Mouse (Mus musculus) macrophage (primary cell): ENCODE results near the gene Styxl1. TPM values are rescaled to one million over a fixed set of nuclear protein-coding genes. Genes with fewer than 3 reads are reported as not detected.
A peak's percentile ranks its signal among the peaks of the same experiment; 100 is the strongest.

Experiments
- H3K27ac ChIP-seq: fragments of 350-480 bp; formaldehyde crosslinking; 2 replicates; pipeline ENCODE4 v1.9.0; 2021
- H3K36me3 ChIP-seq: fragments of 350-480 bp; formaldehyde crosslinking; 2 replicates; pipeline ENCODE4 v1.9.0; 2021; ENCODE audit errors: inconsistent target
- H3K4me3 ChIP-seq: fragments of 350-480 bp; formaldehyde crosslinking; 2 replicates; pipeline ENCODE4 v1.9.0; 2021; ENCODE audit errors: inconsistent target
- H3K79me2 ChIP-seq: fragments of 350-480 bp; formaldehyde crosslinking; 2 replicates; pipeline ENCODE4 v1.9.0; 2021; ENCODE audit errors: inconsistent target
- WGBS: methylation state at CpG from one replicate; pipeline ENCODE4 v1.1.7; 2026; ENCODE audit warnings: inconsistent platforms; ENCODE audit not compliant: missing documents; 5-methylcytosine and 5-hydroxymethylcytosine counted together
- polyA plus RNA-seq: library from polyadenylated mRNA; stranded (reverse); fragments of 250-400 nt; gene quantifications from 3 replicates; pipeline ENCODE4 v1.2.4, GENCODE M21; 2018; ENCODE audit warnings: inconsistent platforms

Styxl1 gene
- polyA plus RNA-seq, 1 experiment from 2014 or later = not detected

DNA sequence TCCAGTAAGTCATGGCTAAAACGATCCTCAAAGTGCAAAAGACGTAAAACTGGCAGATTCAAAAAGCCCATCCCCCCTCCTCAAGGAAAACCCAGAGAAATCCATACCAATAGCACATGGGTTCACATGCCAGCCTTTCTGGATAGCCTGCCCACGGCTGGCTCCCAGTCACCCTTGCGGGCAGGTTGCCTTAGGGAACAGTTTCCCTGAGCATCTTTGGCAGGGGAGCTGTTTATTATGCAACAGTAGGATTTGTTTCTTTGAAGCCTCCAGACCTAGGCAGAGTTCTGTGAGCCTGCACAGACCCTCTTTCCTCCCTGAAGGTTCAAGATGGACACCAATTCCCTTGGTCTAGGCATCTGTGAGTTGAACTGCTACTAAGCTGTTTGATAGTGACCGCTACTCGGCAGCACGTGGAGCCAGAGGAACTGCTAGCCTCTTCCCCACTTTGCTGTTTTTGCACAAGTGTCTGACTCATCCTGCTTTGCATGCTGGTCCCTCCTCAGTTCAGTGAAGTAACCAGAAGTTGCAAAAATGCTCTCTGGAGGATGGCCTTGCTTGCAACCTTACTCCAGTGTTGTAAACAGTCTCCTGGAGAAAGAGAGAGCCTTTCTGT is 67.5 kb downstream of the Styxl1 start:
- Histone ChIP-seq H3K27ac (peak overlapping the region; percentile 97), H3K79me2 (peaks cover 87% of the 10 kb centered on the region), H3K4me3 (no peak overlapping the region), H3K36me3 (peaks cover 14% of the 10 kb centered on the region; the same call in 1 of the 2 replicates)
- WGBS = 36% methylated on average over 7 of the region's 7 CpGs

GRCm38 (mm10) chr5:135709716-135710115 is 68.5 kb downstream of the Styxl1 start:
- Histone ChIP-seq H3K4me3 (no peak overlapping the region), H3K27ac (peak overlapping the region; percentile 97), H3K36me3 (peaks cover 10% of the 10 kb centered on the region; the same call in 1 of the 2 replicates), H3K79me2 (peaks cover 87% of the 10 kb centered on the region)
- WGBS = 85% methylated on average over 5 of the region's 5 CpGs

DNA sequence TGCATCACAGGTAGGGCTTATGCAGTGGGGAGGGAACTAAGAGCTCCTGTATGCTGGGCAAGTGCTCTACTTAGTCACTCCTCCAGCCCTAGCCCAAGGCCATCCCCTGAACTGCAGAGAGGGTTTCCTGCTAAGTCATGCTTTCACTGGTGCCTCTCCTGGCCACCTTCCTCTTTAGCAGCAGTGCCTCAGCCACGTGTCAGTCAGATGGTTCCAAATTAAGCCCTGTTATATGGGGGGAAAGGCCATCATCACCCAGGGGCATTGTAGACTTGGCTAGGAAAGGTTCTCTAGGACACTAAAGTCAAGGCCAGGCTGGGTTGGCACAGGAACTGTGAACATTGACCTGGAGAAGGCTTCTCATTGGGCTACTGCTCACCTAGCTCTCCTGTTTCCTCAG is 70.3 kb downstream of the Styxl1 start:
- 0% methylated on average over 1 of the region's 1 CpGs for WGBS
- no peak overlapping the region for H3K4me3 ChIP-seq
- peaks cover 10% of the 10 kb centered on the region; the same call in 1 of the 2 replicates for H3K36me3 ChIP-seq
- peaks cover 88% of the 10 kb centered on the region for H3K79me2 ChIP-seq
- H3K27ac ChIP-seq = peak overlapping the region; percentile 98

GRCm38 (mm10) chr5:135707039-135707438 is 71.1 kb downstream of the Styxl1 start:
- 95% methylated on average over 13 of the region's 13 CpGs for WGBS
- peaks cover 10% of the 10 kb centered on the region; the same call in 1 of the 2 replicates for H3K36me3 ChIP-seq

GRCm38 (mm10) chr5:135705383-135705782 is 72.8 kb downstream of the Styxl1 start:
- 23% methylated on average over 4 of the region's 4 CpGs for WGBS
- H3K36me3 ChIP-seq = peaks cover 22% of the 10 kb centered on the region; the same call in 1 of the 2 replicates

More at GRCm38 (mm10) chr5:135707039-135707438, 71.1 kb downstream of the Styxl1 start:
- peak overlapping the region; percentile 98 for H3K27ac ChIP-seq
- peaks cover 80% of the 10 kb centered on the region for H3K79me2 ChIP-seq
- H3K4me3 ChIP-seq = no peak overlapping the region

GRCm38 (mm10) chr5:135703431-135703830 is 74.8 kb downstream of the Styxl1 start:
- Histone ChIP-seq H3K79me2 (peaks cover 85% of the 10 kb centered on the region), H3K36me3 (peaks cover 25% of the 10 kb centered on the region; the same call in 1 of the 2 replicates), H3K4me3 (no peak overlapping the region), H3K27ac (peak overlapping the region; percentile 98)
- WGBS = 95% methylated on average over 7 of the region's 7 CpGs

More at GRCm38 (mm10) chr5:135705383-135705782, 72.8 kb downstream of the Styxl1 start:
- H3K79me2 ChIP-seq = peaks cover 85% of the 10 kb centered on the region
- no peak overlapping the region for H3K4me3 ChIP-seq
- peak overlapping the region; percentile 98 for H3K27ac ChIP-seq

DNA sequence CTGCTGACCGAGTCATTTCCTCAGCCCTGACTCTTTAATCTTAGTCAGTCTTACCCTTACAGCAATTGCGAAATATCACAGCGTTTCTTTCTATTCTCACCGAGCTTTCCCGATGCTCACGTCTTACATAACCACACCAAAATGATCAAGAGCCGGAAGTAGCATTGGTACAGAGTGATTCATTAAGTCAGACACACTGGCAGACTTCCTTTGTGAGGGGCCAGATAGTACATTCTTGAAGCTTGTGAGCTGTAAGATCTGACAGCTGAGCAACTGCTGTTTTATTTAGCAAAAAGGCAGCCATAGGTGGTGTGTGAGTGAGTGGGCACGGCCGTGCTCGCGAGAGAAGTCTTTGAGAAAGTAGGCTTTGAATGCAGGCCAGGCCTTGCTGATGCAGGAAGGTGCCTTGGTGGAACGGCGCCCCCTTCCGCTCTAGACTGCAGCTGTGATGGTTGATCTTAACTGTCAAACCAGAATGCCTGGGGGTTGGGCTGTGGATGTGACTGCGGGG is 75.4 kb downstream of the Styxl1 start:
- under 1% methylated on average over 15 of the region's 15 CpGs for WGBS
- Histone ChIP-seq H3K27ac (peak overlapping the region; percentile 98), H3K79me2 (peaks cover 87% of the 10 kb centered on the region), H3K4me3 (no peak overlapping the region), H3K36me3 (peaks cover 27% of the 10 kb centered on the region; the same call in 1 of the 2 replicates)

DNA sequence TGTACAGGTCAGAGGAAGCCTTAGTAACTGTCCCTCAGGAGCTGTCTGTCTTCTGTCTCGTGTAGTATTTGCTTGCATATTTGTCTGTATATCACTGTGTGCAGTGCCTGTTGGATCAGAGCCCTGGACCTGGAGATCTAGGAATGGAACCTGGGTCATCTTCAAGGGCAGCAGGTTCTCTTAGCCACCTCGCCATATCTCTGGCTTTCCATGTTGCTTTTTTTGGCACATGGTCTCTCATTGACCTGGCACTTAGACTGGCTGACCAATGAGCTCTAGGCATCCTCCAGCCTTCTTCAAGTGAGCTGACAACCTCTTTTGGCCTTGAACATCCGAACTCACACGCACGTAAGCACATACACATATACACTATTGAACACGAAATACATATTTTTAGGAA is 76.0 kb downstream of the Styxl1 start:
- 44% methylated on average over 6 of the region's 6 CpGs for WGBS
- Histone ChIP-seq H3K79me2 (peaks cover 93% of the 10 kb centered on the region), H3K4me3 (no peak overlapping the region), H3K36me3 (peaks cover 33% of the 10 kb centered on the region; the same call in 1 of the 2 replicates), H3K27ac (peak overlapping the region; percentile 98)

- WGBS = 96% methylated on average over 4 of the region's 4 CpGs
- no peak overlapping the region for H3K4me3 ChIP-seq
- peak overlapping the region; percentile 98 for H3K27ac ChIP-seq
- peaks cover 28% of the 10 kb centered on the region; the same call in 1 of the 2 replicates for H3K36me3 ChIP-seq
- peaks cover 93% of the 10 kb centered on the region for H3K79me2 ChIP-seq
Observed at GRCm38 (mm10) chr5:135701601-135702000, 76.6 kb downstream of the Styxl1 start.

- Histone ChIP-seq H3K79me2 (peaks cover 94% of the 10 kb centered on the region), H3K4me3 (no peak overlapping the region), H3K27ac (no peak overlapping the region), H3K36me3 (peaks cover 23% of the 10 kb centered on the region; the same call in 1 of the 2 replicates)
- WGBS = 87% methylated on average over 5 of the region's 5 CpGs
Observed at GRCm38 (mm10) chr5:135697711-135698111, 80.5 kb downstream of the Styxl1 start.

Other genes with a start within 250 kb of the Styxl1 start
- gene Hip1, start 233.3 kb downstream of the Styxl1 start, polyA plus RNA-seq = 49.8 to 168 TPM (median 70.5 TPM) in 3 replicates
- gene Ccl26, start 214.8 kb downstream of the Styxl1 start, polyA plus RNA-seq = not detected in 3 replicates
- gene Ccl24, start 205.3 kb downstream of the Styxl1 start, polyA plus RNA-seq = 1.8 to 4.7 TPM in 2 of 3 replicates, not detected in the other
- gene Rhbdd2, start 145.8 kb downstream of the Styxl1 start, polyA plus RNA-seq = 6.3 to 13.8 TPM (median 7.3 TPM) in 3 replicates
- 256 to 2,039 TPM (median 562 TPM) in 3 replicates for gene Por, start 108.4 kb downstream of the Styxl1 start, polyA plus RNA-seq
- gene Tmem120a, start 33.9 kb downstream of the Styxl1 start, polyA plus RNA-seq = 34.9 to 76.8 TPM (median 42.6 TPM) in 3 replicates
- gene Mdh2, start 95 bp upstream of the Styxl1 start, polyA plus RNA-seq = 123 to 276 TPM (median 128 TPM) in 3 replicates
- gene Srrm3, start 28.5 kb upstream of the Styxl1 start, polyA plus RNA-seq = not detected in 3 replicates
- 0.23 to 0.43 TPM in 2 of 3 replicates, not detected in the other for gene Hspb1, start 109.5 kb upstream of the Styxl1 start, polyA plus RNA-seq
- gene Ywhag, start 156.2 kb upstream of the Styxl1 start, polyA plus RNA-seq = 161 to 315 TPM (median 200 TPM) in 3 replicates
- 2.8 to 3.3 TPM (median 3.0 TPM) in 3 replicates for gene Ssc4d, start 196.1 kb upstream of the Styxl1 start, polyA plus RNA-seq
- not detected in 3 replicates for gene Zp3, start 201.7 kb upstream of the Styxl1 start, polyA plus RNA-seq
- gene Dtx2, start 216.4 kb upstream of the Styxl1 start, polyA plus RNA-seq = 7.6 to 10.1 TPM (median 9.4 TPM) in 3 replicates